Mouse (Mus musculus): ENCODE results near the gene Tcf7l2.

- TF ChIP-seq CTCF (IDR thresholded peaks at IDR 0.05; ENCODE audit: low read depth) (no peak), EP300 (optimal IDR thresholded peaks at IDR 0.05) (no peak)
Observed at GRCm38 (mm10) chr19:55694651-55695050, 47.0 kb upstream of the Tcf7l2 start.

Data from stomach, postnatal 0 days (tissue).